In the genomic region with DNA sequence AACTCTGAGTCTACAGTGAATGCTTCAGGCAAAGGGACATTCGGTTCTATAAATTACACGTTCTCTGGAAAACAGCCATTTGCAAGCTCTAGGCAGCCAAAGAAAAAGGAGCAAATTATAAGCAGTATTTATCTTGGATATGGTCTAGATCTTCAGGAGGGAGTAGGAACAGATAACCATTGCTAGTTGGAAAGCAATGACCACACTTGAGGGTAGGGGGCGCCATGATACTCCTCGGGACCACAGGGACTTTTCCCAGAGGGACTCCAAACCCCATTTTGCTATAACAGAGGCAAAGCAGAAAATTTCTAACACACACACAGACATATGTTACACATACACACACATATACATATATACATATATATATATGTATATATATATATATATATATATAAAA, we compare ENCODE assay signal across 8 mouse cellular contexts. TPM values are rescaled to one million over a fixed set of nuclear protein-coding genes. Genes with fewer than 3 reads are reported as not detected.
DNase-seq lines count a peak whose midpoint lies in the region; ATAC-seq lines count a peak whose summit lies in the region.

No protein-coding gene starts in this region.

- DNase-seq in hindbrain, embryonic 10.5 days (ENCODE audit: low spot score), result peak; percentile 34
- DNase-seq in 416B (ENCODE audit: low read depth) (peak; percentile 77), ES-CJ7 (ENCODE audit: low read depth, low spot score) (peak; percentile 33)
- no peak for DNase-seq in cerebellum, adult 11-12 months
- no peak for DNase-seq in ovary, postnatal 10 days (ENCODE audit: low spot score)

- peaks cover 30% of the 10 kb centered on the region for H3K27me3 ChIP-seq in hindbrain, embryonic 10.5 days (ENCODE audit: insufficient read depth, poor library complexity, severe bottlenecking)
- H3K27me3 ChIP-seq in hindbrain, embryonic 12.5 days, result no peaks in the 10 kb centered on the region; the same call in none of the 2 replicates
- H3K27me3 ChIP-seq in intestine, embryonic 15.5 days (replicated peaks), result no peaks in the 10 kb centered on the region
- H3K27me3 ChIP-seq in neural tube, embryonic 15.5 days (replicated peaks), result peaks cover 18% of the 10 kb centered on the region

- WGBS in hindbrain, embryonic 10.5 days, result 42% methylated on average over 4 of the region's 4 CpGs
- WGBS in hindbrain, embryonic 12.5 days, result 43% methylated on average over 4 of the region's 4 CpGs
- WGBS in intestine, embryonic 15.5 days, result 29% methylated on average over 4 of the region's 4 CpGs
- WGBS in neural tube, embryonic 15.5 days, result 38% methylated on average over 4 of the region's 4 CpGs

- no peak for ATAC-seq in hindbrain, embryonic 12.5 days (ENCODE audit: low FRiP score)
- no peak for ATAC-seq in intestine, embryonic 15.5 days
- no peak for ATAC-seq in neural tube, embryonic 15.5 days (ENCODE audit: low FRiP score)

- no peak overlapping the region for H3K4me2 ChIP-seq in hindbrain, embryonic 12.5 days (replicated peaks)
- peak overlapping the region; percentile 44 for H3K4me2 ChIP-seq in intestine, embryonic 15.5 days (replicated peaks)
- peak overlapping the region; percentile 12; the same call in 1 of the 2 replicates for H3K4me2 ChIP-seq in neural tube, embryonic 15.5 days

- H3K4me1 ChIP-seq in hindbrain, embryonic 10.5 days (replicated peaks), result peaks cover 69% of the 10 kb centered on the region
- peaks cover 41% of the 10 kb centered on the region for H3K4me1 ChIP-seq in hindbrain, embryonic 12.5 days
- H3K4me1 ChIP-seq in intestine, embryonic 15.5 days (replicated peaks), result peaks cover 28% of the 10 kb centered on the region
- H3K4me1 ChIP-seq in neural tube, embryonic 15.5 days, result peaks cover 41% of the 10 kb centered on the region

- no peak overlapping the region for H3K4me3 ChIP-seq in hindbrain, embryonic 10.5 days
- H3K4me3 ChIP-seq in hindbrain, embryonic 12.5 days, result no peak overlapping the region
- H3K4me3 ChIP-seq in intestine, embryonic 15.5 days (replicated peaks), result peak overlapping the region; percentile 7
- H3K4me3 ChIP-seq in neural tube, embryonic 15.5 days (replicated peaks), result no peak overlapping the region; the same call in 1 of the 2 replicates

- H3K36me3 ChIP-seq in hindbrain, embryonic 10.5 days, result no peaks in the 10 kb centered on the region
- H3K36me3 ChIP-seq in hindbrain, embryonic 12.5 days, result no peaks in the 10 kb centered on the region
- no peaks in the 10 kb centered on the region for H3K36me3 ChIP-seq in intestine, embryonic 15.5 days
- H3K36me3 ChIP-seq in neural tube, embryonic 15.5 days, result no peaks in the 10 kb centered on the region

- no peaks in the 10 kb centered on the region for H3K9me3 ChIP-seq in hindbrain, embryonic 10.5 days
- no peaks in the 10 kb centered on the region for H3K9me3 ChIP-seq in hindbrain, embryonic 12.5 days (replicated peaks)
- no peaks in the 10 kb centered on the region for H3K9me3 ChIP-seq in intestine, embryonic 15.5 days
- H3K9me3 ChIP-seq in neural tube, embryonic 15.5 days (replicated peaks), result no peaks in the 10 kb centered on the region

- H3K27ac ChIP-seq in hindbrain, embryonic 10.5 days, result no peak overlapping the region
- no peak overlapping the region for H3K27ac ChIP-seq in hindbrain, embryonic 12.5 days
- peak overlapping the region; percentile 19 for H3K27ac ChIP-seq in intestine, embryonic 15.5 days
- H3K27ac ChIP-seq in neural tube, embryonic 15.5 days (replicated peaks), result no peak overlapping the region

- H3K9ac ChIP-seq in hindbrain, embryonic 12.5 days, result no peak overlapping the region
- no peak overlapping the region for H3K9ac ChIP-seq in intestine, embryonic 15.5 days
- no peak overlapping the region for H3K9ac ChIP-seq in neural tube, embryonic 15.5 days (replicated peaks)

RNA-seq across cellular contexts. Expression of a gene that starts 3.5 kb away (rescaled TPM):
- polyA plus RNA-seq in hindbrain, embryonic 10.5 days (2016; fragmentation: Nextera tagmentation; extraction: Ambion mirVana), result 4.6 and 5.9 TPM in 2 replicates
- polyA plus RNA-seq in hindbrain, embryonic 12.5 days (2016; fragmentation: Nextera tagmentation; extraction: Ambion mirVana), result 6.2 and 7.3 TPM in 2 replicates
- polyA plus RNA-seq in intestine, embryonic 15.5 days (2015; fragmentation: Nextera tagmentation; extraction: Ambion mirVana), result 54.2 and 57.9 TPM in 2 replicates
- polyA plus RNA-seq in neural tube, embryonic 15.5 days (2015; fragmentation: Nextera tagmentation; extraction: Ambion mirVana), result 6.6 and 11.8 TPM in 2 replicates

Comparison
In these comparisons a context has a peak if more than half of its experiments do, and no peak if none do; other contexts are left out.
1. DNase-seq: peak in hindbrain, embryonic 10.5 days (single experiment), 416B (single experiment) and ES-CJ7 (single experiment); none in cerebellum, adult 11-12 months (single experiment) and ovary, postnatal 10 days (single experiment).